ENCODE assay signal across 10 mouse cellular contexts in genomic region chr19:8980771-8981170, GRCm38 (mm10). TPM values are rescaled to one million over a fixed set of nuclear protein-coding genes. Genes with fewer than 3 reads are reported as not detected.
DNase-seq lines count a peak whose midpoint lies in the region; ATAC-seq and TF ChIP-seq lines count a peak whose summit lies in the region.
"Had no signal": no experiment of that assay in that cellular context is flagged by ENCODE, and none has a peak within 500 bp of the region (broad histone marks: within the 10 kb centered on the region; RNA-seq: fewer than 3 reads in every experiment).

No protein-coding gene starts in this region.

- H3K9me3 ChIP-seq in limb, embryonic 14.5 days (ENCODE audit: control insufficient read depth, low read length) = no peaks in the 10 kb centered on the region
- H3K9me3 ChIP-seq in stomach, embryonic 15.5 days = no peaks in the 10 kb centered on the region
- H3K9me3 ChIP-seq: liver, embryonic 13.5 days had no signal

- TF ChIP-seq POLR2A in limb, embryonic 14.5 days (IDR thresholded peaks at IDR 0.05; ENCODE audit: borderline replicate concordance, extremely low read depth, insufficient read depth, insufficient read length) = no peak

- H3K36me3 ChIP-seq in limb, embryonic 14.5 days (ENCODE audit: control insufficient read depth, insufficient read depth, low read length) = peaks cover 56% of the 10 kb centered on the region
- peaks cover 32% of the 10 kb centered on the region for H3K36me3 ChIP-seq in stomach, embryonic 15.5 days

- H3K4me3 ChIP-seq in limb, embryonic 14.5 days (replicated peaks; ENCODE audit: low read length) = no peak overlapping the region
- H3K4me3 ChIP-seq in stomach, embryonic 15.5 days (replicated peaks) = no peak overlapping the region
- H3K4me3 ChIP-seq: liver, embryonic 13.5 days had no signal

- WGBS in limb, embryonic 14.5 days = 38% methylated on average over 5 of the region's 5 CpGs
- 64% methylated on average over 5 of the region's 5 CpGs for WGBS in stomach, embryonic 15.5 days

- no peak overlapping the region for H3K9ac ChIP-seq in limb, embryonic 14.5 days (ENCODE audit: low read depth, low read length, severe bottlenecking)
- no peak overlapping the region for H3K9ac ChIP-seq in stomach, embryonic 15.5 days
- H3K9ac ChIP-seq: liver, embryonic 13.5 days had no signal

- DNase-seq in adrenal gland, postnatal 14 days = peak; percentile 46
- no peak for DNase-seq in adrenal gland, postnatal 4 days (ENCODE audit: low spot score in 2 of 2)
- DNase-seq in spleen, adult 18-20 months = peak; percentile 51 to 55
- DNase-seq in spleen, postnatal 14 days (ENCODE audit: low spot score in 2 of 2) = no peak
- DNase-seq in limb, embryonic 14.5 days (ENCODE audit: low spot score) = no peak
- DNase-seq in cerebellum, adult 11 months = no peak
- DNase-seq in left cerebral cortex, adult 9 months (ENCODE audit: low spot score in 2 of 2) = no peak
- DNase-seq: cerebellum, postnatal 10 days; liver, embryonic 13.5 days had no signal

- H3K27me3 ChIP-seq in limb, embryonic 14.5 days (ENCODE audit: control insufficient read depth, insufficient read depth, low read length) = no peaks in the 10 kb centered on the region
- no peaks in the 10 kb centered on the region for H3K27me3 ChIP-seq in stomach, embryonic 15.5 days (replicated peaks)

- H3K4me2 ChIP-seq in limb, embryonic 14.5 days (replicated peaks; ENCODE audit: low read depth, low read length, severe bottlenecking) = no peak overlapping the region
- H3K4me2 ChIP-seq in stomach, embryonic 15.5 days = 0 out of 2 replicates have a peak overlapping the region, but pooled peaks have one; percentile 13
- H3K4me2 ChIP-seq: liver, embryonic 13.5 days had no signal

- H3K27ac ChIP-seq in limb, embryonic 14.5 days (replicated peaks; ENCODE audit: low read depth, low read length) = 0 out of 2 replicates have a peak overlapping the region, but pooled peaks have one; percentile 29
- H3K27ac ChIP-seq in stomach, embryonic 15.5 days = peak overlapping the region; percentile 78; the same call in 1 of the 2 replicates

- no peak for ATAC-seq in limb, embryonic 14.5 days (ENCODE audit: low FRiP score, low read depth)
- ATAC-seq in stomach, embryonic 15.5 days (ENCODE audit: insufficient read depth, low FRiP score, low read depth) = no peak

- peaks cover 21% of the 10 kb centered on the region for H3K4me1 ChIP-seq in limb, embryonic 14.5 days (ENCODE audit: control insufficient read depth, insufficient read depth, low read length)
- peaks cover 48% of the 10 kb centered on the region for H3K4me1 ChIP-seq in stomach, embryonic 15.5 days

RNA-seq across cellular contexts. Expression of gene Ahnak, which starts 8.3 kb away (rescaled TPM):
- 157 and 186 TPM in 2 replicates for total RNA-seq in adrenal gland, postnatal 14 days (2021)
- total RNA-seq in adrenal gland, postnatal 4 days (2021) = 100 to 1,000 TPM; 125 to 131 TPM
- 21.6 and 31.4 TPM in 2 replicates for polyA plus RNA-seq in limb, embryonic 14.5 days (2012; rRNA removed)
- 61.5 and 61.6 TPM in 2 replicates for polyA plus RNA-seq in limb, embryonic 14.5 days (2014; fragmentation: Nextera tagmentation; extraction: Ambion mirVana)
- polyA plus RNA-seq in stomach, embryonic 15.5 days (2015; fragmentation: Nextera tagmentation; extraction: Ambion mirVana) = 32.2 and 43.5 TPM in 2 replicates

RNA-seq across cellular contexts. Expression of gene Eef1g, which starts 13.9 kb away (rescaled TPM):
- total RNA-seq in adrenal gland, postnatal 14 days (2021) = 355 and 413 TPM in 2 replicates
- 100 to 1,000 TPM; 505 to 508 TPM for total RNA-seq in adrenal gland, postnatal 4 days (2021)
- 530 and 577 TPM in 2 replicates for polyA plus RNA-seq in limb, embryonic 14.5 days (2012; rRNA removed)
- 499 and 500 TPM in 2 replicates for polyA plus RNA-seq in limb, embryonic 14.5 days (2014; fragmentation: Nextera tagmentation; extraction: Ambion mirVana)
- 383 and 461 TPM in 2 replicates for polyA plus RNA-seq in stomach, embryonic 15.5 days (2015; fragmentation: Nextera tagmentation; extraction: Ambion mirVana)

RNA-seq across cellular contexts. Expression of gene Tut1, which starts 27.1 kb away (rescaled TPM):
- total RNA-seq in adrenal gland, postnatal 14 days (2021) = 20.2 and 21.7 TPM in 2 replicates
- 10 to 100 TPM; 23.2 to 26.9 TPM for total RNA-seq in adrenal gland, postnatal 4 days (2021)
- polyA plus RNA-seq in limb, embryonic 14.5 days (2012; rRNA removed) = 28.6 and 33.6 TPM in 2 replicates
- polyA plus RNA-seq in limb, embryonic 14.5 days (2014; fragmentation: Nextera tagmentation; extraction: Ambion mirVana) = 27.6 and 29.2 TPM in 2 replicates
- polyA plus RNA-seq in stomach, embryonic 15.5 days (2015; fragmentation: Nextera tagmentation; extraction: Ambion mirVana) = 29.1 and 31.8 TPM in 2 replicates

RNA-seq across cellular contexts. Expression of gene Mta2, which starts 39.1 kb away (rescaled TPM):
- 93.1 and 105 TPM in 2 replicates for total RNA-seq in adrenal gland, postnatal 14 days (2021)
- total RNA-seq in adrenal gland, postnatal 4 days (2021) = 100 to 1,000 TPM; 141 to 144 TPM
- 63.4 and 76.5 TPM in 2 replicates for polyA plus RNA-seq in limb, embryonic 14.5 days (2012; rRNA removed)
- 43.8 and 47.2 TPM in 2 replicates for polyA plus RNA-seq in limb, embryonic 14.5 days (2014; fragmentation: Nextera tagmentation; extraction: Ambion mirVana)
- polyA plus RNA-seq in stomach, embryonic 15.5 days (2015; fragmentation: Nextera tagmentation; extraction: Ambion mirVana) = 132 and 142 TPM in 2 replicates

RNA-seq across cellular contexts. Expression of gene Eml3, which starts 51.4 kb away (rescaled TPM):
- total RNA-seq in adrenal gland, postnatal 14 days (2021) = 45.4 and 49.5 TPM in 2 replicates
- 10 to 100 TPM; 65.2 to 72.1 TPM for total RNA-seq in adrenal gland, postnatal 4 days (2021)
- polyA plus RNA-seq in limb, embryonic 14.5 days (2012; rRNA removed) = 62.1 and 74.9 TPM in 2 replicates
- polyA plus RNA-seq in limb, embryonic 14.5 days (2014; fragmentation: Nextera tagmentation; extraction: Ambion mirVana) = 21.5 and 25.2 TPM in 2 replicates
- 31.7 and 32.6 TPM in 2 replicates for polyA plus RNA-seq in stomach, embryonic 15.5 days (2015; fragmentation: Nextera tagmentation; extraction: Ambion mirVana)

Comparison
In these comparisons a context has a peak if more than half of its experiments do, and no peak if none do; other contexts are left out.
1. DNase-seq: peak in adrenal gland, postnatal 14 days (single experiment) and spleen, adult 18-20 months (2 of 2); none in adrenal gland, postnatal 4 days (0 of 2), spleen, postnatal 14 days (0 of 2), limb, embryonic 14.5 days (single experiment), cerebellum, adult 11 months (single experiment) and left cerebral cortex, adult 9 months (0 of 2).